Mouse (Mus musculus): Measurements from ENCODE around the gene Baiap2. TPM values are rescaled to one million over a fixed set of nuclear protein-coding genes. Genes with fewer than 3 reads are reported as not detected.

Gene Baiap2
- polyA plus RNA-seq, 1 experiment from 2014 or later = 16.8 TPM

GRCm38 (mm10) chr11:120022841-120023240 lies 80.3 kb downstream of the Baiap2 start:
- Histone ChIP-seq H3K9ac (peak overlapping the region; percentile 50; the same call in 1 of the 2 replicates), H3K27me3 (no peaks in the 10 kb centered on the region), H3K36me3 (no peaks in the 10 kb centered on the region), H3K4me1 (peaks cover 30% of the 10 kb centered on the region), H3K4me3 (no peak overlapping the region), H3K27ac (no peak overlapping the region), H3K9me3 (no peaks in the 10 kb centered on the region), H3K4me2 (replicated peaks) (no peak overlapping the region)
- 59% methylated on average over 12 of the region's 12 CpGs for WGBS
- ATAC-seq (ENCODE audit: low FRiP score, low read depth) = no peak

- Histone ChIP-seq H3K4me2 (replicated peaks) (no peak overlapping the region), H3K4me3 (no peak overlapping the region), H3K27me3 (no peaks in the 10 kb centered on the region), H3K9ac (no peak overlapping the region), H3K9me3 (no peaks in the 10 kb centered on the region), H3K27ac (no peak overlapping the region), H3K36me3 (no peaks in the 10 kb centered on the region), H3K4me1 (peaks cover 20% of the 10 kb centered on the region)
- no peak for ATAC-seq (ENCODE audit: low FRiP score, low read depth)
- 80% methylated on average over 3 of the region's 3 CpGs for WGBS
Measured at GRCm38 (mm10) chr11:120026941-120027340, 84.4 kb downstream of the Baiap2 start.

- Histone ChIP-seq H3K9ac (no peak overlapping the region), H3K4me2 (replicated peaks) (no peak overlapping the region), H3K4me3 (no peak overlapping the region), H3K9me3 (no peaks in the 10 kb centered on the region), H3K36me3 (no peaks in the 10 kb centered on the region), H3K4me1 (peaks cover 10% of the 10 kb centered on the region; the same call in 1 of the 2 replicates), H3K27ac (no peak overlapping the region), H3K27me3 (no peaks in the 10 kb centered on the region)
- WGBS = 81% methylated on average over 18 of the region's 18 CpGs
- ATAC-seq (ENCODE audit: low FRiP score, low read depth) = no peak
Measured at GRCm38 (mm10) chr11:120028319-120029092, 85.9 kb downstream of the Baiap2 start.

GRCm38 (mm10) chr11:120029431-120030144 lies 87.0 kb downstream of the Baiap2 start:
- Histone ChIP-seq H3K27me3 (no peaks in the 10 kb centered on the region), H3K9me3 (no peaks in the 10 kb centered on the region), H3K27ac (no peak overlapping the region), H3K4me1 (peaks cover 13% of the 10 kb centered on the region; the same call in 1 of the 2 replicates), H3K4me3 (no peak overlapping the region), H3K4me2 (replicated peaks) (no peak overlapping the region), H3K9ac (no peak overlapping the region), H3K36me3 (no peaks in the 10 kb centered on the region)
- WGBS = 45% methylated on average over 9 of the region's 9 CpGs
- ATAC-seq (ENCODE audit: low FRiP score, low read depth) = peak; percentile 18; the same call in 1 of the 2 replicates

- H3K27ac ChIP-seq = no peak overlapping the region
- no peaks in the 10 kb centered on the region for H3K27me3 ChIP-seq
- H3K4me1 ChIP-seq = peaks cover 13% of the 10 kb centered on the region; the same call in 1 of the 2 replicates
- H3K9me3 ChIP-seq = no peaks in the 10 kb centered on the region
- WGBS = 37% methylated on average over 10 of the region's 10 CpGs
- H3K4me3 ChIP-seq = no peak overlapping the region
- peak; percentile 45; the same call in 1 of the 2 replicates for ATAC-seq (ENCODE audit: low FRiP score, low read depth)
- no peak overlapping the region for H3K9ac ChIP-seq
- no peak overlapping the region for H3K4me2 ChIP-seq (replicated peaks)
- no peaks in the 10 kb centered on the region for H3K36me3 ChIP-seq
Measured at GRCm38 (mm10) chr11:120030145-120030901, 87.8 kb downstream of the Baiap2 start.

- peaks cover 11% of the 10 kb centered on the region; the same call in 1 of the 2 replicates for H3K4me1 ChIP-seq
- ATAC-seq (ENCODE audit: low FRiP score, low read depth) = no peak
- WGBS = 47% methylated on average over 8 of the region's 8 CpGs
Measured at GRCm38 (mm10) chr11:120032052-120032451, 89.5 kb downstream of the Baiap2 start.

GRCm38 (mm10) chr11:120033473-120033872 lies 90.9 kb downstream of the Baiap2 start:
- 68% methylated on average over 3 of the region's 3 CpGs for WGBS
- H3K36me3 ChIP-seq = no peaks in the 10 kb centered on the region

More at GRCm38 (mm10) chr11:120032052-120032451, 89.5 kb downstream of the Baiap2 start:
- Histone ChIP-seq H3K27ac (no peak overlapping the region), H3K4me3 (no peak overlapping the region), H3K36me3 (no peaks in the 10 kb centered on the region), H3K27me3 (no peaks in the 10 kb centered on the region), H3K9ac (0 out of 2 replicates have a peak overlapping the region, but pooled peaks have one; percentile 13), H3K9me3 (peaks cover 5% of the 10 kb centered on the region; the same call in 1 of the 2 replicates), H3K4me2 (replicated peaks) (no peak overlapping the region)

GRCm38 (mm10) chr11:120034306-120034705 lies 91.7 kb downstream of the Baiap2 start:
- Histone ChIP-seq H3K4me2 (replicated peaks) (no peak overlapping the region), H3K9me3 (peaks cover 5% of the 10 kb centered on the region; the same call in 1 of the 2 replicates), H3K9ac (no peak overlapping the region), H3K27ac (no peak overlapping the region), H3K27me3 (no peaks in the 10 kb centered on the region), H3K4me1 (peaks cover 10% of the 10 kb centered on the region; the same call in 1 of the 2 replicates), H3K4me3 (no peak overlapping the region), H3K36me3 (no peaks in the 10 kb centered on the region)
- no peak for ATAC-seq (ENCODE audit: low FRiP score, low read depth)
- 20% methylated on average over 3 of the region's 3 CpGs for WGBS

More at GRCm38 (mm10) chr11:120033473-120033872, 90.9 kb downstream of the Baiap2 start:
- H3K4me2 ChIP-seq (replicated peaks) = no peak overlapping the region
- no peaks in the 10 kb centered on the region for H3K27me3 ChIP-seq
- ATAC-seq (ENCODE audit: low FRiP score, low read depth) = no peak
- no peak overlapping the region for H3K4me3 ChIP-seq
- H3K4me1 ChIP-seq = peaks cover 10% of the 10 kb centered on the region; the same call in 1 of the 2 replicates
- H3K9me3 ChIP-seq = peaks cover 5% of the 10 kb centered on the region; the same call in 1 of the 2 replicates
- no peak overlapping the region for H3K27ac ChIP-seq
- H3K9ac ChIP-seq = no peak overlapping the region

GRCm38 (mm10) chr11:120034762-120035161 lies 92.2 kb downstream of the Baiap2 start:
- Histone ChIP-seq H3K4me3 (no peak overlapping the region), H3K4me2 (replicated peaks) (no peak overlapping the region), H3K36me3 (no peaks in the 10 kb centered on the region), H3K9ac (no peak overlapping the region), H3K27me3 (no peaks in the 10 kb centered on the region), H3K9me3 (peaks cover 5% of the 10 kb centered on the region; the same call in 1 of the 2 replicates), H3K27ac (no peak overlapping the region; the same call in 1 of the 2 replicates), H3K4me1 (peaks cover 10% of the 10 kb centered on the region; the same call in 1 of the 2 replicates)
- no peak for ATAC-seq (ENCODE audit: low FRiP score, low read depth)
- WGBS = 67% methylated on average over 5 of the region's 5 CpGs

GRCm38 (mm10) chr11:120039581-120039980 lies 97.0 kb downstream of the Baiap2 start:
- Histone ChIP-seq H3K27ac (no peak overlapping the region), H3K36me3 (no peaks in the 10 kb centered on the region), H3K9me3 (peaks cover 5% of the 10 kb centered on the region; the same call in 1 of the 2 replicates), H3K9ac (no peak overlapping the region), H3K4me1 (peaks cover 7% of the 10 kb centered on the region; the same call in 1 of the 2 replicates), H3K4me2 (replicated peaks) (no peak overlapping the region), H3K4me3 (no peak overlapping the region), H3K27me3 (no peaks in the 10 kb centered on the region)
- 45% methylated on average over 4 of the region's 4 CpGs for WGBS
- ATAC-seq (ENCODE audit: low FRiP score, low read depth) = no peak

- no peak overlapping the region for H3K27ac ChIP-seq
- peaks cover 4% of the 10 kb centered on the region; the same call in 1 of the 2 replicates for H3K9me3 ChIP-seq
- H3K4me2 ChIP-seq (replicated peaks) = no peak overlapping the region
- no peak overlapping the region for H3K4me3 ChIP-seq
- ATAC-seq (ENCODE audit: low FRiP score, low read depth) = no peak
- peaks cover 11% of the 10 kb centered on the region for H3K4me1 ChIP-seq
- H3K9ac ChIP-seq = no peak overlapping the region
- no peaks in the 10 kb centered on the region for H3K36me3 ChIP-seq
- 79% methylated on average over 8 of the region's 8 CpGs for WGBS
- no peaks in the 10 kb centered on the region for H3K27me3 ChIP-seq
Measured at GRCm38 (mm10) chr11:120040440-120040839, 97.9 kb downstream of the Baiap2 start.

All from limb, embryonic 13.5 days (tissue).